Mouse (Mus musculus) embryonic facial prominence, embryonic 11.5 days (tissue): ENCODE measurements around the gene Ttll12. TPM values are rescaled to one million over a fixed set of nuclear protein-coding genes. Genes with fewer than 3 reads are reported as not detected.

ENCODE experiments used
- ATAC-seq: fragments of 200-750 bp; cut with Nextera tagmentation; replicated peaks from 2 replicates; pipeline ENCODE4 v1.8.0; 2017; ENCODE audit warnings: low read depth; ENCODE audit not compliant: insufficient number of reproducible peaks, low FRiP score, low TSS enrichment
- DNase-seq: peaks from one replicate; pipeline ENCODE4 v3.0.0-alpha.2; 2015; ENCODE audit warnings: low spot score
- H3K27ac ChIP-seq: fragments of 300-500 bp; sonication (generic); replicated peaks from 2 replicates; pipeline ENCODE4 v1.5.1; 2014; ENCODE audit warnings: mild to moderate bottlenecking, low read depth, low read length, control low read depth
- H3K27me3 ChIP-seq: fragments of 300-500 bp; sonication (generic); 2 replicates; pipeline ENCODE4 v1.6.1; 2014; ENCODE audit warnings: mild to moderate bottlenecking, low read length, moderate library complexity, mixed read lengths; ENCODE audit not compliant: control insufficient read depth, insufficient read depth
- H3K36me3 ChIP-seq: fragments of 300-500 bp; sonication (generic); replicated peaks from 2 replicates; pipeline ENCODE4 v1.6.1; 2014; ENCODE audit warnings: low read depth, mild to moderate bottlenecking, low read length, moderate library complexity, mixed read lengths; ENCODE audit not compliant: control insufficient read depth, insufficient read depth
- H3K4me1 ChIP-seq: fragments of 300-500 bp; sonication (generic); 2 replicates; pipeline ENCODE4 v1.6.1; 2014; ENCODE audit warnings: low read length, mixed read lengths; ENCODE audit not compliant: control insufficient read depth, insufficient read depth
- H3K4me2 ChIP-seq: fragments of 300-500 bp; sonication (generic); 2 replicates; pipeline ENCODE4 v1.6.1; 2014; ENCODE audit warnings: low read depth, mild to moderate bottlenecking, control low read depth, low read length, moderate library complexity
- H3K4me3 ChIP-seq: fragments of 300-500 bp; sonication (generic); 2 replicates; pipeline ENCODE4 v1.5.1; 2014; ENCODE audit warnings: low read depth, low read length, control low read depth
- H3K9ac ChIP-seq: fragments of 300-500 bp; sonication (generic); replicated peaks from 2 replicates; pipeline ENCODE4 v1.6.1; 2014; ENCODE audit warnings: mild to moderate bottlenecking, control low read depth, low read length
- H3K9me3 ChIP-seq: fragments of 300-500 bp; sonication (generic); replicated peaks from 2 replicates; pipeline ENCODE4 v1.6.1; 2016; ENCODE audit warnings: mild to moderate bottlenecking, low read length, inconsistent platforms, mixed read lengths; ENCODE audit not compliant: control insufficient read depth
- WGBS: fragments of 180-500 bp; shearing (Covaris S2); extraction: QIAGEN DNeasy Blood & Tissue Kit; methylation state at CpG from one replicate; pipeline ENCODE4 v1.1.7; 2014; 5-methylcytosine and 5-hydroxymethylcytosine counted together
- polyA plus RNA-seq: library from polyadenylated mRNA; unstranded; fragments of >200 nt; fragmentation: Nextera tagmentation; extraction: Ambion mirVana; gene quantifications from 2 replicates; pipeline ENCODE4 v1.2.1, GENCODE M21; 2014

Gene Ttll12
- polyA plus RNA-seq, 1 experiment from 2014 or later, result 48.6 TPM

- no peak overlapping the region for H3K4me2 ChIP-seq
- no peak overlapping the region for H3K4me3 ChIP-seq
- peaks cover 26% of the 10 kb centered on the region for H3K27me3 ChIP-seq
- no peaks in the 10 kb centered on the region for H3K9me3 ChIP-seq
- H3K36me3 ChIP-seq, result no peaks in the 10 kb centered on the region
- H3K9ac ChIP-seq, result no peak overlapping the region
- WGBS, result 63% methylated on average over 2 of the region's 2 CpGs
- peaks cover 4% of the 10 kb centered on the region; the same call in 1 of the 2 replicates for H3K4me1 ChIP-seq
- no peak overlapping the region for H3K27ac ChIP-seq
- ATAC-seq (no peak), DNase-seq (no peak)
Observed at GRCm38 (mm10) chr15:83527747-83528146, 67.2 kb downstream of the Ttll12 start.

DNA sequence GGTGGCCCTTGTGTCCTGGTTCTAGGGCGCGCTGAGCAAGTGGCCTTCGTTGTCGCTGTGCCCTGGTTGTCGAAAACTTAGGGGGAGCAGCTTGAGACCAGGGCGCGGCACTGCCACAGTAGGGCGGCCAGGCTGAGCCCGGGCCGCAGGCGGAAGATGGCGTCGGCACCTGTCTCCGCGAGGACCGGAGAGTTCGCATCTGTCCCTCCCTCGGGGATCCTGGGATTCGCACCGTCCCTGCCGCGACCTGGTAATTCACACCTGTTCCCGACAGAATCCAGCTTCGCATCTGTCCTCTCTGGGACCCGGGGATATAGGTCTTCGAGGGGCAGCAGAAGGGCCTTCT, 67.9 kb downstream of the Ttll12 start:
- H3K36me3 ChIP-seq, result no peaks in the 10 kb centered on the region
- peaks cover 4% of the 10 kb centered on the region; the same call in 1 of the 2 replicates for H3K4me1 ChIP-seq
- H3K27me3 ChIP-seq, result peaks cover 26% of the 10 kb centered on the region
- DNase-seq (peak; percentile 12), ATAC-seq (no peak)
- 1% methylated on average over 26 of the region's 26 CpGs for WGBS
- H3K9me3 ChIP-seq, result no peaks in the 10 kb centered on the region
- H3K9ac ChIP-seq, result peak overlapping the region; percentile 34
- H3K27ac ChIP-seq, result no peak overlapping the region
- peak overlapping the region; percentile 50 for H3K4me3 ChIP-seq
- peak overlapping the region; percentile 94 for H3K4me2 ChIP-seq

DNA sequence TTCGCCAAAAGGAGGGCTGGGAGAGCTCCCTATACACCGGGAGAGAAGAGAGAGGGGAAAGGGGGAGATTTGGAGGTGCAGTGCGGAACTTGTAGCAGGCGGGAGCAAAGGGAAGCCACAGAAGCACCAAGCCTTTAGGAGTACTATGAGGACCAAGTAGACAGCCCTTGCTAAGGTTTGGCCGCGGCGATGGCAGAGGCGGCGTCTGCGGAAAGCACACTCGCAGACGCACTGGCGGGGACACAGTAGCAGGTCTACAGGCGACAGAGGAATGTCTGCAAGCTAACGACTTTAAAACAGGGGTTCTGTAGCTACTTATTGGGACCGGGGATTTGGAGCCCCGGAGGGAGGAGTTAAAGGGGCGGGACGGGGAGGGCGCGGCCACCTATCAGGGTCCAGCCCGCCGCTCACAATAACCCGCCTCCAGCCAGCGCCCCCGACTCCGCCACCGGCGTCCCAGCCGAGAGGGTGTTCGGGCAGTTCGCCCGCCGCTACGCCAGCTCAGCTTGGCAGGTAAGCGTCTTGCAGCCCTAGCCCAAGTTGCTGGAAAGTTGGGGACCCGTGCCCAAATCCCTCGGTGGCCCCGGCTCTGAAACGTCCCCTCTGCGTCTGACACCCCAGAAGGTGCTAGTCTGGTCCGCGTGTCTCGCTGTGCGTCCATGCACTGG, 68.4 kb downstream of the Ttll12 start, which contains the start of gene Bik:
Gene Bik (plus strand): TSS at position 439 of the 668 bp plus-strand sequence.
- Histone ChIP-seq H3K36me3 (no peaks in the 10 kb centered on the region), H3K4me2 (peak within 1 kb of the TSS; percentile 94), H3K4me1 (peaks cover 4% of the 10 kb centered on the region; the same call in 1 of the 2 replicates), H3K4me3 (peak within 1 kb of the TSS; percentile 50), H3K27me3 (peaks cover 26% of the 10 kb centered on the region), H3K27ac (no peak within 1 kb of the TSS), H3K9me3 (no peaks in the 10 kb centered on the region), H3K9ac (peak within 1 kb of the TSS; percentile 34)
- DNase-seq (peak; percentile 73), ATAC-seq (0 out of 2 replicates have a peak, but pooled peaks have one; percentile 71)
- WGBS, result under 1% methylated on average over 45 of the region's 45 CpGs

Other genes starting within 250 kb of the Ttll12 start
- 37.0 and 40.8 TPM in 2 replicates for gene Arfgap3, start 244.9 kb downstream of the Ttll12 start, polyA plus RNA-seq
- 41.7 and 41.9 TPM in 2 replicates for gene Pacsin2, start 130.6 kb downstream of the Ttll12 start, polyA plus RNA-seq
- 18.1 and 19.8 TPM in 2 replicates for gene Ttll1, start 84.3 kb downstream of the Ttll12 start, polyA plus RNA-seq
- gene Bik, start 68.3 kb downstream of the Ttll12 start, polyA plus RNA-seq, result 2.7 and 3.0 TPM in 2 replicates
- gene Tspo, start 31.6 kb downstream of the Ttll12 start, polyA plus RNA-seq, result 24.7 and 32.5 TPM in 2 replicates
- gene Mcat, start 31.4 kb downstream of the Ttll12 start, polyA plus RNA-seq, result 40.3 and 42.5 TPM in 2 replicates
- 30.2 and 32.8 TPM in 2 replicates for gene Scube1, start 129.9 kb upstream of the Ttll12 start, polyA plus RNA-seq
- 6.3 and 6.9 TPM in 2 replicates for gene Mpped1, start 184.3 kb upstream of the Ttll12 start, polyA plus RNA-seq